ENCODE assay signal across 7 mouse cellular contexts in the genomic region with DNA sequence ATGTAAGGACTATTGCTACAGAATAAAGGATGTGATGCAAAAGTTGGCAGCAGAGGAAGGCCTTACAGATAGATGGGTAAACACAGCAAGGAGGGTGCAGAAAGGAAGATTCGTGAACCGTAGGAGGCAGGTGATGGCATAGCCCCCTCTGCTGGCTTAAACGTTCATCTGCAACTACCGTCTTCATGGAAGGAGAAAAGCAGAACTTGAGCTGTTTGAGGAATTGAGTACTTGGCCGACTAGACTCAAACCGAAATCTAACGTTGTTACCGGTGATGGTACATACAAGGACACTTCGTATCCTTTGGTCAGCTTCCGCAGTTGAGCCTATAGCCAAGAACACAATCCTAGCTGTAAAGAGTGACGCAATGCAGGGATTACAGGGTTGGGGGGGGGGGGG. TPM values are rescaled to one million over a fixed set of nuclear protein-coding genes. Genes with fewer than 3 reads are reported as not detected.
A peak's percentile ranks its signal among the peaks of the same experiment; 100 is the strongest.
DNase-seq lines count a peak whose midpoint lies in the region; ATAC-seq and TF ChIP-seq lines count a peak whose summit lies in the region.

No protein-coding gene starts in this region.

- peak; percentile 76 for ATAC-seq in activated CD4-positive, CD25-positive, alpha-beta regulatory T cell, adult 4 months
- ATAC-seq in hindbrain, postnatal 0 days: peak; percentile 69; the same call in 1 of the 2 replicates

- no peaks in the 10 kb centered on the region for H3K4me1 ChIP-seq in hindbrain, postnatal 0 days (ENCODE audit: insufficient read depth, low read length)

- TF ChIP-seq CTCF in hindbrain, postnatal 0 days (IDR thresholded peaks at IDR 0.05; ENCODE audit: low read depth): peak; percentile 93

- H3K27ac ChIP-seq in hindbrain, postnatal 0 days: no peak overlapping the region

- no peaks in the 10 kb centered on the region for H3K36me3 ChIP-seq in hindbrain, postnatal 0 days (ENCODE audit: insufficient read depth, low read length)

- H3K9ac ChIP-seq in hindbrain, postnatal 0 days (replicated peaks; ENCODE audit: low read length): no peak overlapping the region

- H3K27me3 ChIP-seq in hindbrain, postnatal 0 days (ENCODE audit: insufficient read depth, low read length): no peaks in the 10 kb centered on the region

- H3K9me3 ChIP-seq in hindbrain, postnatal 0 days (ENCODE audit: low read length): no peaks in the 10 kb centered on the region

- H3K4me2 ChIP-seq in hindbrain, postnatal 0 days (ENCODE audit: low read depth, low read length): peak overlapping the region; percentile 35; the same call in 1 of the 2 replicates

- no peak overlapping the region for H3K4me3 ChIP-seq in hindbrain, postnatal 0 days (ENCODE audit: low read length)

- peak; percentile 35 to 37 for DNase-seq in cerebellum, postnatal 36 days
- peak; percentile 67 to 87 for DNase-seq in frontal cortex, postnatal 36 days (ENCODE audit: low spot score in 2 of 2)
- DNase-seq in hindbrain, postnatal 0 days (ENCODE audit: low spot score): peak; percentile 83
- DNase-seq in left cerebral cortex, adult 18-20 months (ENCODE audit: low spot score in 2 of 2): peak; percentile 72 to 79
- DNase-seq in lung, postnatal 4 days: peak; percentile 49 to 65
- peak; percentile 28 for DNase-seq in retina, postnatal 7 days (ENCODE audit: low read depth, low spot score)

- WGBS in hindbrain, postnatal 0 days: 21% methylated on average over 11 of the region's 11 CpGs

RNA-seq across cellular contexts. Expression of gene Prdx6b, which starts 25.4 kb away (rescaled TPM):
- polyA plus RNA-seq in activated CD4-positive, CD25-positive, alpha-beta regulatory T cell, adult 4 months (2017; shearing (Covaris generic)): not detected
- not detected in 2 replicates for total RNA-seq in hindbrain, postnatal 0 days (2014; rRNA removed)
- not detected in 2 replicates for polyA plus RNA-seq in hindbrain, postnatal 0 days (2015; fragmentation: Nextera tagmentation; extraction: Ambion mirVana)
- not detected for total RNA-seq in left cerebral cortex, adult 18-20 months (2021)

RNA-seq across cellular contexts. Expression of gene Dnajc10, which starts 48.4 kb away (rescaled TPM):
- polyA plus RNA-seq in activated CD4-positive, CD25-positive, alpha-beta regulatory T cell, adult 4 months (2017; shearing (Covaris generic)): 10 to 100 TPM; 42.6 to 45.8 TPM
- 51.8 and 58.2 TPM in 2 replicates for total RNA-seq in hindbrain, postnatal 0 days (2014; rRNA removed)
- polyA plus RNA-seq in hindbrain, postnatal 0 days (2015; fragmentation: Nextera tagmentation; extraction: Ambion mirVana): 63.4 and 66.6 TPM in 2 replicates
- total RNA-seq in left cerebral cortex, adult 18-20 months (2021): 10 to 100 TPM; 68.2 to 72.4 TPM

Comparison
In these comparisons a context has a peak if more than half of its experiments do, and no peak if none do; other contexts are left out.
1. DNase-seq: peak in every context shown above with its lines; median percentile 83 in hindbrain, postnatal 0 days; 77 in frontal cortex, postnatal 36 days; 76 in left cerebral cortex, adult 18-20 months; 57 in lung, postnatal 4 days; 36 in cerebellum, postnatal 36 days; 28 in retina, postnatal 7 days.